Mouse (Mus musculus) liver, embryonic 14 days (tissue): ENCODE data around the gene Prlr. TPM values are rescaled to one million over a fixed set of nuclear protein-coding genes. Genes with fewer than 3 reads are reported as not detected.

Experiments used
- polyA plus RNA-seq: library from polyadenylated mRNA; depleted of rRNA; stranded (reverse); fragments of >200 nt; gene quantifications from 2 replicates; pipeline ENCODE4 v1.2.3, GENCODE M21; 2012; rRNA removed

The Prlr gene
- polyA plus RNA-seq = 0.01 TPM in 2 replicates

GRCm38 (mm10) chr15:10177083-10177482 lies at the start of gene Prlr:
Gene Prlr (plus strand): TSS chr15:10177238.

GRCm38 (mm10) chr15:10325080-10325479 lies 148.0 kb downstream of the Prlr start, which contains the start of gene Gm21973:
Gene Gm21973 (plus strand): TSS chr15:10325380.

DNA sequence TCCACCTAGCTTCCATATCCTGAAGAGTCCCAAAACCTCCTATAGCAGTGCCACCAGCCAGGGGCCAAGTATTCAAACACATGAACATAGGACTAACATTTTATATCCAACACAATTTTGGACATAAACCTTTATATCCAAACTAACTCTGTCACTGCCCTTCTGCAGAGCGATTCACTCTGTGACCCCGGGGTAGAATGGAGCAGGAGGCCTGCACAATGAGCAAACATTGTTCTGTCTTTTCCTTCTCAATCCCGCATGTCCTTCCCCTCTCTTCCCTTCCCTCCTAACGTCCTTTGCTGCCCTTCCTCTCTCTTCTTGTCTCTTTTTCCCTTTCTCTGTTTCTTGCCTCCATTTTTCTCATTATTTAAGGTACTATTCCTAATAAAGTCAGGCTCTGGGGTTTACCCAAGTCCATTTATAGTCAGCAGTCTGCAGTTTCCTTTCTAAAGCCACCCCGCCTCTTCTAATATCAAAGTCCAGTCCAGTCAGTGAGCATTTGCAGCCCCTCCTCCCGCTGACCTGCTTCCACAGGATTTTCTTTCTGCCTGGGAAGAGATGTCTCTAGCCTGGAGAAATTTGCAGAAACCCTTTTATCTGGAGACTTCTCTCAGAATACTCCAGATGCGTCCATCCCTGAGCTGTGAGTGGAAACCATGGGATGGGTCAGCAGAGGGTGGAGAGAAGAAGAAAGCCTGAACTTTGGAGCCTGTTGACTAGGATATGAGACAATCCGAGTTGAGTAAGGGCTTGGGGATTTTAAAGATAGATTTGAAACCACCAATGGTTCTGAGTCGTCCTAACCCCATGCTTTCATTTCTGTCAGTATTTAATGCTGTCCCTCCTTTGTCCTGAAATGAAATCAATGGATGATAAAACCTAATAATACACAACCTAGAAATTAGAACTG lies 181.3 kb downstream of the Prlr start, which contains the start of gene Agxt2:
Gene Agxt2 (plus strand): TSS at position 494 of the 910 bp plus-strand sequence.

Other genes with a start within 250 kb of the Prlr start
- gene Gm21973, start 148.1 kb downstream of the Prlr start, polyA plus RNA-seq = not detected in 2 replicates
- 10.7 and 12.6 TPM in 2 replicates for gene Agxt2, start 181.3 kb downstream of the Prlr start, polyA plus RNA-seq